Mouse (Mus musculus) right cerebral cortex, postnatal 25 days (tissue): ENCODE measurements around the gene Gsg1l.

Experiments used
- DNase-seq: peaks from one replicate; pipeline ENCODE4 v3.0.0; 2022

The Gsg1l gene

DNA sequence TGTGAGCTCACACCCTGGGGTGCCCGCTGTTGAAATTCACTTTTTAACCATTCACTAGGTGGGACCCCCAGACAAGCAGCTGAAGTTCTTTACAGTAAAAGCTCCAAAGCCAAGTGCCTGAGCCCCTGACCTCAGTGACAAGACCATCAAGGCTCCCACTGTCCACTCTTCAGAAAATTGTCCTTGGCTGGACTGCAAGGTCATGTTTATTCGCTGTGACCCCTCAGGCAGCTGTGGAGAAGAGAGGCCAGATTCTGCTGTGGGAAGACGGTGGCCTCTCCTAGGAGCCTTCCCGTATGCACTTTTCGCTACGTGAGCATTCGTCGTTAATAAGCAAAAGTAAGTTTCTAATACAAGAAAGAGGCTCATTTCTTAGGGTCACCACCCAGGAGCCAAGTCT lies 102.6 kb downstream of the Gsg1l start:
- no peak for DNase-seq

- DNase-seq = no peak
Observed at GRCm38 (mm10) chr7:125976695-125977094, 105.5 kb downstream of the Gsg1l start.

- DNase-seq = no peak
Observed at GRCm38 (mm10) chr7:125975414-125975813, 106.8 kb downstream of the Gsg1l start.

- no peak for DNase-seq
Observed at GRCm38 (mm10) chr7:125973874-125974273, 108.3 kb downstream of the Gsg1l start.

- DNase-seq = no peak
Observed at GRCm38 (mm10) chr7:125972776-125973175, 109.4 kb downstream of the Gsg1l start.

- no peak for DNase-seq
Observed at GRCm38 (mm10) chr7:125972174-125972672, 110.0 kb downstream of the Gsg1l start.

GRCm38 (mm10) chr7:125969076-125969475 lies 113.1 kb downstream of the Gsg1l start:
- DNase-seq = no peak

- DNase-seq = no peak
Observed at GRCm38 (mm10) chr7:125966402-125967261, 115.6 kb downstream of the Gsg1l start.

DNA sequence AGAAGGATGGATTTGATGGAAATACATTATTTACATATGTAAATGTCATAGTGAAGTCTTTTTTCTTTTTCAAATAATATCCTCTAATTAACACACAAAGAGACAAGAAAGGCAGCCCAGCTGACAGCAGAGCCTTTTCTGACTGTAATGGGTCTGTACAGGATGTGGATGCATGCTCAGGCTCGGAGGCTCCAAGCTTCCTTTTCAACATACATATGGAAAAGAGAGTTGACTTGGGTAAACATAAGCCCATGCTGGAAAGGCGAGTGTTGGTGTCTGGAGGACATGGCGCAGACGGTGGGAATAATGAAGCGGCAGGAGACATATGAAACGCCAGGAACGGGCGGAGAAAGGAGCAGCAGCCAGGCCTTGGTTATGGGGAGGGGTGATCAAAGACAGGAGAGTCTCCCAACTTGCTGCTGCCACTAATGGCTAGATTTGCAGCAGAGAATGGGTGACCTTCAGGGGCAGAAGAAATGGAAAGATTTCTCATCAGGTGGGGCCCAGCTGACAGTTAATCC lies 118.1 kb downstream of the Gsg1l start:
- DNase-seq = no peak

GRCm38 (mm10) chr7:125959294-125960048 lies 122.7 kb downstream of the Gsg1l start:
- no peak for DNase-seq

GRCm38 (mm10) chr7:125958856-125959255 lies 123.4 kb downstream of the Gsg1l start:
- DNase-seq = no peak

GRCm38 (mm10) chr7:125954994-125955393 lies 127.2 kb downstream of the Gsg1l start:
- DNase-seq = no peak

DNA sequence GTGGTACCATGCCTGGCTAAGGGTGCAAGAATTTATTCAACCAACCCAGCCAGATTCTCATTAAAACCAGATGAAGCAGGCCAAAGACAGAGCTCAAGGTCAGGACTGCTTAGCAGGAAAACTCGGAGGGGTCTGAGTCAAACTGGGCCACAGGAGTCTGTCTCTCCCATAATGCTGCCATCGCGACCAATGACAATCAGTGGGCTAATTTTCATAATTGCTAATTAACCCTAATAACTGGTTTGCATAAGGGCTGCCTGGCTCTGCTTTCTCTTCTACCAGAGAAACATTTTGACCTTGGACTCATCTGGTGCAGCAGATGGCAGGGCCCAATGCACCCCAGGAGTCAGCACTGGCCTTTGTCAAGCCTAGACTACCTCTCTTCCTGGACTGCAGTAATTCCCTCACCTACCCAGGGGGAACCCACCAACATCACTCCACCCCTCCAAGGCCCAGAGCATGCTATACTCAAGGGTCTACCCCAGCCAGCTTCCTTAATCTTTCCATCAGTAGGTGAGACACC lies 127.8 kb downstream of the Gsg1l start:
- DNase-seq = no peak

DNA sequence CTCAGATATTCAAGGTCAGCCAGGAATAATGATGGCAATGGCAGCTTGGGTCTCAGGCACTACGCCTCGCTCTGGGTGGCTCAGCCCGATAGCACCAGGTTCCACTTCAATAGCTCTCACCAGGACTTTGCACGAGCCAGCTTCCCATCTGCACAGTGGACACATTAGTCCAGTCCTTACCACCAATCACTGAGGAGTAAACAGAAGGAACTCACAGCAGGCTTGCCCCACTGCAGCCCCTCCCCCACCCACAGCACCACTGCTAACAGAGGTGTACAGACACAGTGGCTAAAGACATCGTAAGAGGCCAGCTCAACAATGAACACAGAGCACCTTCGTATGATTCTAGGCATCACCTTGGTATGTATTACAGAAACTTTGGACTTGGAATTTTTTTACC lies 128.4 kb downstream of the Gsg1l start:
- DNase-seq = no peak

GRCm38 (mm10) chr7:125951911-125952310 lies 130.3 kb downstream of the Gsg1l start:
- no peak for DNase-seq

DNA sequence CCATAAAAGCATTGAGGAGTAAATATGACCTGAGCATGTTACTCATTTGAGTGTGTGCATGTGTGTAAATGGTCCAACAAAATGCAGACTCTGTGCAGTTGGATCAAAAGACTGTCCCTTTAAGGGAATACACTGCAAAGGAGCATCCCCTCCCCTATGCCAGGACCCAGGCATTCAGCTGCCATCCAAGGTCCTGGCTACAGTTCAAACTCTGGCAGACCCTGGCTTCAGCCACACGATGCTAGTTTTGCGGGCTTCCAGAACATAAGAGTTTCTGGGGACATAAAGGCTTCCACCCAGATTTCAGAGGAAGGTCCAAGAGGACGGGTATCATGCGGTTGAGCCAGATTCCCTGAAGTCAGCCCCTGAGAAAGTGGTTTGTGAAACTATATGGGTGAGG lies 133.2 kb downstream of the Gsg1l start:
- no peak for DNase-seq

- no peak for DNase-seq
Observed at GRCm38 (mm10) chr7:125945915-125946314, 136.3 kb downstream of the Gsg1l start.

DNA sequence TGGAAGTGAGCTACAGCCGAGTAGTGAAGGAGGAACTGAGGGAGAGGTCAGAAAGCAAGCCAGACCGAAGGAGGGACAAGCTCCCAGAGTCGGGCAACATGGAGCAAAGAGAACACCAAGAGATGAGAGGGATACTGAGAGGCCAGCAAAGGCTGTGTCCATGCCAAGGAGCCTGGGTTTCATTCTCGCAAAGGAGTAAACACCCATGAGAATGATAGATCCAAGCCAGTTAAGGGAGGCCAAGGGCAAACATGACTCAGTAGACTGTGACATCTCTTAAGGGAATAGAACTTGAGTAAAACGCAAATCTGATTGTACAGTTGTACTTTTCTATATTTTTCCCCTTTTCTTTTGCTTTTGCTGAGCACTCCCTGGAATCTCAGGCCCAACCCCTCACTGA lies 137.6 kb downstream of the Gsg1l start:
- DNase-seq = no peak

- DNase-seq = no peak
Observed at GRCm38 (mm10) chr7:125943511-125943910, 138.7 kb downstream of the Gsg1l start.

DNA sequence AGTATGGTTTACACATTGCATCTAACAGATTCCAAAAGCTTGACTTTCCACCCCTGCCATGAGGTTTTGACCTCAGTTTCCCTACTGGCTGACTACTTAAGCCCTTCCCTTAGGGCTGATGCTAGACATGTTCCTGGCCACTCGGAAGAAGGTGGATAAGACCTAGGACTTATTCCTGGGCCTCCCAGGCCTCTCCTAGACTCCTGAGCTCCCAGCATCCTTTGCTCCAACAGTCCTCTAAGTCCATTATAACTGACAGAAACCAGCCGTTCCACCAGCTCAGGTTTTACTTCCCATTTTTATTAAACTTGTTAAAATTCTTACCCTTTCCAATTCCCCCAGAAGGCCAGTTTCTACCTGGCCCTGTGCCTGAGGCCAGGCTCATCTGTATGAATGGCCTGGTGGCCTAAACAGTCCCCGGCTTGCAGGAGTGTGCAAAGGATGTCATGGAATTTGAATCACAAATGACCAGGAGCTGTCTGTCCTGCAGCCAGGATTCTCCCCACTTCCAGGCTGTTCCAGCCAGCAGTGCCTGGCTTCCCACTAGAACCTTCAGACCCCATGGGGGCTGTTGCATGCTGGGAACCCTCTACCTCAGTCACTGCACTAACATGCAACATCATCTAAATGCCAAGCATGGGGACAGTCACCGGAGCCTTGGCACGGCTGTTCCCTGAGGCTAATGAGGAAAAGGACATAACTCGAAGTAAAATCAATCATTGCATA lies 139.7 kb downstream of the Gsg1l start:
- DNase-seq = no peak

DNA sequence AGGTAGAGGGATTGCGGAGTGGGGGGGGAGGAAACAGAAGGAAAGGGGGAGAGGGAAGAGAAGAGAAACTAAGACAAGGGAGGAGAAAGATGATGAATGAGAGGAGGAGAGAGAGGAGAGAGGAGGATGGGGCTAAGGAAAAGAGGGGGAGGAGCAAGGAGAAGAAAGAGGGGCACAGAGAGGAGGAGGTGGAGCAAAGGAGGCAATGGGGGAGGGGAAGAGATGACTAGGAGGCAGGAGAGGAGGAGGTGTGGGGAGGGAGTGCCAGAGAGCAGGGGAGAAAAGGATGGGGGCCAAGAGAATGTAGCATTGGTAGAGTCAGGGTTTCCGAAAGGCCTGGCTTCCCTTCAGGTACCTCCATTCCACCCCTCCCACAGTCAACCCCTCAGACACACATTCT lies 147.9 kb downstream of the Gsg1l start:
- no peak for DNase-seq

- peak; percentile 14 for DNase-seq
Observed at GRCm38 (mm10) chr7:125933356-125934244, 148.6 kb downstream of the Gsg1l start.
